Mouse (Mus musculus) testis, adult 2 months (tissue): ENCODE results near the gene Fev.

Experiments used
- CTCF ChIP-seq: fragments of 200-500 bp; IDR thresholded peaks from 2 replicates; pipeline ENCODE4 v1.5.1; 2012; ENCODE audit warnings: low read depth, mild to moderate bottlenecking, inconsistent platforms, low read length, moderate library complexity; ENCODE audit not compliant: control insufficient read depth, insufficient read depth, insufficient replicate concordance
- POLR2A ChIP-seq: fragments of 200-500 bp; IDR thresholded peaks from 2 replicates; pipeline ENCODE4 v1.6.1; 2012; ENCODE audit warnings: low read depth, mild to moderate bottlenecking, inconsistent platforms, low read length, moderate library complexity; ENCODE audit not compliant: control insufficient read depth

- TF ChIP-seq CTCF = no peak
- TF ChIP-seq POLR2A = no peak
Measured at GRCm38 (mm10) chr1:74898656-74899431, 13.6 kb upstream of the Fev start.
